In genomic region chr1:172017517-172018070, GRCm38 (mm10) we compare ENCODE assay signal across 15 mouse cellular contexts. TPM values are rescaled to one million over a fixed set of nuclear protein-coding genes. Genes with fewer than 3 reads are reported as not detected.
DNase-seq lines count a peak whose midpoint lies in the region; ATAC-seq lines count a peak whose summit lies in the region.
"Had no signal": no experiment of that assay in that cellular context is flagged by ENCODE, and none has a peak within 500 bp of the region (broad histone marks: within the 10 kb centered on the region; RNA-seq: fewer than 3 reads in every experiment).

No protein-coding gene starts in this region.

- H3K9me3 ChIP-seq in neural tube, embryonic 11.5 days (ENCODE audit: control insufficient read depth, low read length): no peaks in the 10 kb centered on the region
- no peaks in the 10 kb centered on the region for H3K9me3 ChIP-seq in limb, embryonic 15.5 days
- H3K9me3 ChIP-seq in neural tube, embryonic 15.5 days (replicated peaks): no peaks in the 10 kb centered on the region
- H3K9me3 ChIP-seq: stomach, embryonic 15.5 days had no signal

- H3K9ac ChIP-seq in neural tube, embryonic 11.5 days (ENCODE audit: low read length): peak overlapping the region; percentile 44
- no peak overlapping the region for H3K9ac ChIP-seq in limb, embryonic 15.5 days
- peak overlapping the region; percentile 3; the same call in 1 of the 2 replicates for H3K9ac ChIP-seq in neural tube, embryonic 15.5 days (replicated peaks)
- H3K9ac ChIP-seq: stomach, embryonic 15.5 days had no signal

- peaks cover 2% of the 10 kb centered on the region; the same call in 1 of the 2 replicates for H3K36me3 ChIP-seq in neural tube, embryonic 11.5 days (ENCODE audit: control insufficient read depth, insufficient read depth, low read length)
- peaks cover 6% of the 10 kb centered on the region for H3K36me3 ChIP-seq in limb, embryonic 15.5 days
- no peaks in the 10 kb centered on the region for H3K36me3 ChIP-seq in neural tube, embryonic 15.5 days
- H3K36me3 ChIP-seq: stomach, embryonic 15.5 days had no signal

- no peak; the same call in 1 of the 2 replicates for ATAC-seq in neural tube, embryonic 11.5 days (ENCODE audit: insufficient read depth, low FRiP score, low TSS enrichment)
- peak; percentile 52 for ATAC-seq in granulocyte monocyte progenitor cell, adult 5-6 weeks (replicated peaks; ENCODE audit: poor library complexity, severe bottlenecking)
- ATAC-seq in limb, embryonic 15.5 days (ENCODE audit: insufficient number of reproducible peaks, low FRiP score, low TSS enrichment, low read depth): no peak
- no peak for ATAC-seq in neural tube, embryonic 15.5 days (ENCODE audit: low FRiP score)
- ATAC-seq: CD4-positive, CD25-positive, alpha-beta regulatory T cell, adult 4 months; intestine, embryonic 16.5 days had no signal

- no peak for DNase-seq in neural tube, embryonic 11.5 days (ENCODE audit: low spot score)
- DNase-seq in neural tube, embryonic 10.5 days (ENCODE audit: extremely low spot score, low spot score): no peak
- no peak for DNase-seq in embryo, embryonic 9.5 days (ENCODE audit: extremely low spot score)
- DNase-seq in cerebellum, postnatal 10 days: no peak
- no peak for DNase-seq in adrenal gland, postnatal 14 days

- no peak overlapping the region for H3K4me3 ChIP-seq in neural tube, embryonic 11.5 days (ENCODE audit: low read depth, low read length)
- no peak overlapping the region for H3K4me3 ChIP-seq in limb, embryonic 15.5 days
- no peak overlapping the region for H3K4me3 ChIP-seq in neural tube, embryonic 15.5 days (replicated peaks)
- H3K4me3 ChIP-seq: myocyte; stomach, embryonic 15.5 days had no signal

- peak overlapping the region; percentile 88 for H3K27ac ChIP-seq in neural tube, embryonic 11.5 days (ENCODE audit: low read depth, low read length)
- peak overlapping the region; percentile 33; the same call in 1 of the 2 replicates for H3K27ac ChIP-seq in limb, embryonic 15.5 days
- peak overlapping the region; percentile 82 for H3K27ac ChIP-seq in neural tube, embryonic 15.5 days (replicated peaks)

- H3K27me3 ChIP-seq in neural tube, embryonic 11.5 days (ENCODE audit: control insufficient read depth, insufficient read depth, low read length): no peaks in the 10 kb centered on the region
- no peaks in the 10 kb centered on the region for H3K27me3 ChIP-seq in limb, embryonic 15.5 days
- H3K27me3 ChIP-seq in neural tube, embryonic 15.5 days (replicated peaks): no peaks in the 10 kb centered on the region
- H3K27me3 ChIP-seq: stomach, embryonic 15.5 days had no signal

- 63% methylated on average over 6 of the region's 6 CpGs for WGBS in neural tube, embryonic 11.5 days
- 79% methylated on average over 6 of the region's 6 CpGs for WGBS in limb, embryonic 15.5 days
- 43% methylated on average over 6 of the region's 6 CpGs for WGBS in neural tube, embryonic 15.5 days

- H3K4me1 ChIP-seq in neural tube, embryonic 11.5 days (ENCODE audit: control insufficient read depth, insufficient read depth, low read length): peaks cover 87% of the 10 kb centered on the region
- peaks cover 66% of the 10 kb centered on the region for H3K4me1 ChIP-seq in limb, embryonic 15.5 days
- peaks cover 94% of the 10 kb centered on the region for H3K4me1 ChIP-seq in neural tube, embryonic 15.5 days

- H3K4me2 ChIP-seq in neural tube, embryonic 11.5 days (ENCODE audit: low read depth): peak overlapping the region; percentile 42
- H3K4me2 ChIP-seq in limb, embryonic 15.5 days: no peak overlapping the region
- H3K4me2 ChIP-seq in neural tube, embryonic 15.5 days: peak overlapping the region; percentile 42; the same call in 1 of the 2 replicates
- H3K4me2 ChIP-seq: stomach, embryonic 15.5 days had no signal

RNA-seq across cellular contexts. Expression of gene Vangl2, which starts 10.7 kb away (rescaled TPM):
- polyA plus RNA-seq in neural tube, embryonic 11.5 days (2014; fragmentation: Nextera tagmentation; extraction: Ambion mirVana): 62.0 and 69.0 TPM in 2 replicates
- total RNA-seq in granulocyte monocyte progenitor cell, adult 5-6 weeks (2014; fragmentation: Nextera tagmentation): 3.0 and 6.3 TPM in 2 replicates
- 1.5 and 2.5 TPM in 2 replicates for total RNA-seq in granulocyte monocyte progenitor cell, adult 5-6 weeks (2017)
- polyA plus RNA-seq in limb, embryonic 15.5 days (2015; fragmentation: Nextera tagmentation; extraction: Ambion mirVana): 14.3 and 15.7 TPM in 2 replicates
- 37.3 and 40.1 TPM in 2 replicates for polyA plus RNA-seq in neural tube, embryonic 15.5 days (2015; fragmentation: Nextera tagmentation; extraction: Ambion mirVana)
- 4.6 and 6.8 TPM in 2 replicates for total RNA-seq in adrenal gland, postnatal 14 days (2021)

RNA-seq across cellular contexts. Expression of gene Nhlh1, which starts 39.8 kb away (rescaled TPM):
- polyA plus RNA-seq in neural tube, embryonic 11.5 days (2014; fragmentation: Nextera tagmentation; extraction: Ambion mirVana): 13.8 and 15.7 TPM in 2 replicates
- not detected in 2 replicates for total RNA-seq in granulocyte monocyte progenitor cell, adult 5-6 weeks (2014; fragmentation: Nextera tagmentation)
- not detected in 2 replicates for total RNA-seq in granulocyte monocyte progenitor cell, adult 5-6 weeks (2017)
- polyA plus RNA-seq in limb, embryonic 15.5 days (2015; fragmentation: Nextera tagmentation; extraction: Ambion mirVana): 0.05 TPM in 1 of 2 replicates, not detected in the other
- 2.2 and 2.6 TPM in 2 replicates for polyA plus RNA-seq in neural tube, embryonic 15.5 days (2015; fragmentation: Nextera tagmentation; extraction: Ambion mirVana)
- not detected in 2 replicates for total RNA-seq in adrenal gland, postnatal 14 days (2021)
- total RNA-seq: gastrocnemius, adult 18-20 months had no signal
- polyA plus RNA-seq: CD4-positive, CD25-positive, alpha-beta regulatory T cell, adult 4 months; heart, embryonic 14.5 days; liver, embryonic 16.5 days; stomach, embryonic 15.5 days had no signal

Comparison
In these comparisons a context has a peak if more than half of its experiments do, and no peak if none do; other contexts are left out.
1. H3K27ac ChIP-seq: peak in every context shown above with its lines; median percentile 88 in neural tube, embryonic 11.5 days; 82 in neural tube, embryonic 15.5 days; 33 in limb, embryonic 15.5 days.